ENCODE assay signal across 19 mouse cellular contexts in the genomic region with DNA sequence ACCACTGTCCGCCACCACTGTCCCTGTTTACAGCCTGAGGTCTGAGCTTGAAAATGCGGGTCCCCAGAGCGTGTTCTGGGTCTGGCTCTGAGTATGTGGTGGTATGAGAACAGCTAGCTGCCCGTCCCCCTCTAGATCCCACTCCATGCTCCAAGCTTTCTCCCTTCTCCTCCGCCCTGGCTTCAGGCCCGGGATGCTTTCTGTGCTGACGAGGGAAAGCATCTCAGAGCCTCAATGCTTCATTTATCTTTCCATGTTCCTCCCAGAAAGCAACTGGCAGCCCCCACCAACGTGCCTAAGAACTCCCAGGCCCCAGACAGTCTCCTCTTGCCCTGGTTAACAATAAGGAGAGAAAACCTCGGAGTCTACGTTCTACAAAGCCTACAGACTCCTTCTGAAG.
DNase-seq lines count a peak whose midpoint lies in the region; ATAC-seq and TF ChIP-seq lines count a peak whose summit lies in the region.
"Had no signal": no experiment of that assay in that cellular context is flagged by ENCODE, and none has a peak within 500 bp of the region (broad histone marks: within the 10 kb centered on the region; RNA-seq: fewer than 3 reads in every experiment).

No protein-coding gene starts in this region.

- no peak overlapping the region for H3K4me2 ChIP-seq in hindbrain, embryonic 13.5 days
- H3K4me2 ChIP-seq in hindbrain, embryonic 11.5 days (replicated peaks; ENCODE audit: low read depth, low read length): no peak overlapping the region
- H3K4me2 ChIP-seq: heart, embryonic 13.5 days; hindbrain, embryonic 15.5 days had no signal

- intact Hi-C loops in left cerebral cortex, adult 2 months (cut with DNase I): no loop called here
- intact Hi-C loops in left cerebral cortex, postnatal 4 days (cut with DNase I): no loop called here

- H3K27me3 ChIP-seq in cerebellum, adult 2 months (ENCODE audit: control insufficient read depth, insufficient read depth, low read length): no peaks in the 10 kb centered on the region
- no peaks in the 10 kb centered on the region for H3K27me3 ChIP-seq in hindbrain, embryonic 13.5 days
- no peaks in the 10 kb centered on the region for H3K27me3 ChIP-seq in hindbrain, embryonic 11.5 days (ENCODE audit: control insufficient read depth, insufficient read depth, low read length)
- H3K27me3 ChIP-seq: heart, embryonic 13.5 days; hindbrain, embryonic 15.5 days had no signal

- no peak overlapping the region for H3K9ac ChIP-seq in hindbrain, embryonic 13.5 days
- H3K9ac ChIP-seq in hindbrain, embryonic 11.5 days (ENCODE audit: low read depth, low read length): no peak overlapping the region
- H3K9ac ChIP-seq: heart, embryonic 13.5 days; hindbrain, embryonic 15.5 days had no signal

- no peak for TF ChIP-seq POLR2A in cerebellum, adult 2 months (IDR thresholded peaks at IDR 0.05; ENCODE audit: borderline replicate concordance, insufficient read depth, low read length)

- ATAC-seq in hindbrain, embryonic 13.5 days (ENCODE audit: low FRiP score): no peak
- ATAC-seq in hindbrain, embryonic 11.5 days (ENCODE audit: low FRiP score): no peak
- ATAC-seq: CD4-positive, CD25-positive, alpha-beta regulatory T cell, adult 4 months; forebrain, embryonic 16.5 days had no signal

- H3K36me3 ChIP-seq in hindbrain, embryonic 13.5 days: no peaks in the 10 kb centered on the region
- H3K36me3 ChIP-seq in hindbrain, embryonic 11.5 days (ENCODE audit: control insufficient read depth, insufficient read depth, low read length): no peaks in the 10 kb centered on the region
- H3K36me3 ChIP-seq: embryonic facial prominence, embryonic 10.5 days; heart, embryonic 13.5 days; hindbrain, embryonic 15.5 days had no signal

- H3K27ac ChIP-seq in cerebellum, adult 2 months (ENCODE audit: insufficient read depth, low read length): peak overlapping the region; percentile 28; the same call in 1 of the 2 replicates
- peak overlapping the region; percentile 23; the same call in 1 of the 2 replicates for H3K27ac ChIP-seq in hindbrain, embryonic 13.5 days
- H3K27ac ChIP-seq in hindbrain, embryonic 11.5 days (ENCODE audit: low read depth, low read length): no peak overlapping the region
- H3K27ac ChIP-seq in left cerebral cortex, adult 2 months: peak overlapping the region; percentile 55
- H3K27ac ChIP-seq: embryonic facial prominence, embryonic 10.5 days; heart, embryonic 13.5 days; hindbrain, embryonic 15.5 days had no signal

- TF ChIP-seq CTCF in cerebellum, adult 2 months (IDR thresholded peaks at IDR 0.05; ENCODE audit: borderline replicate concordance, insufficient read depth, low read depth, low read length): no peak
- TF ChIP-seq CTCF in left cerebral cortex, adult 2 months (IDR thresholded peaks at IDR 0.05): no peak

- no peaks in the 10 kb centered on the region for H3K9me3 ChIP-seq in hindbrain, embryonic 13.5 days
- no peaks in the 10 kb centered on the region for H3K9me3 ChIP-seq in hindbrain, embryonic 11.5 days (ENCODE audit: control insufficient read depth, low read length)
- H3K9me3 ChIP-seq: embryonic facial prominence, embryonic 10.5 days; heart, embryonic 13.5 days; hindbrain, embryonic 15.5 days had no signal

- 81% methylated on average over 10 of the region's 10 CpGs for WGBS in cerebellum, adult 2 months
- 86% methylated on average over 10 of the region's 10 CpGs for WGBS in hindbrain, embryonic 13.5 days
- WGBS in hindbrain, embryonic 11.5 days: 91% methylated on average over 10 of the region's 10 CpGs

- H3K4me1 ChIP-seq in cerebellum, adult 2 months (ENCODE audit: control insufficient read depth, insufficient read depth, low read length): peaks cover 65% of the 10 kb centered on the region
- peaks cover 48% of the 10 kb centered on the region for H3K4me1 ChIP-seq in hindbrain, embryonic 13.5 days (replicated peaks)
- H3K4me1 ChIP-seq in hindbrain, embryonic 11.5 days (replicated peaks; ENCODE audit: control insufficient read depth, insufficient read depth, low read length): peaks cover 5% of the 10 kb centered on the region

- no peak for DNase-seq in cerebellum, adult 2 months
- no peak for DNase-seq in cerebellum, adult 9-11 months
- DNase-seq in hindbrain, embryonic 11.5 days (ENCODE audit: low spot score): no peak
- no peak for DNase-seq in left cerebral cortex, adult 2 months (ENCODE audit: extremely low spot score in 1 of 2, low spot score in 2 of 2)
- no peak for DNase-seq in left cerebral cortex, postnatal 4 days
- no peak for DNase-seq in ovary, postnatal 14 days (ENCODE audit: low spot score)
- DNase-seq: adrenal gland, postnatal 10 days; B cell, adult 2 months; cerebellum, adult 11-12 months; gastrocnemius, postnatal 36 days; heart, adult 11 months; heart, postnatal 36 days; kidney, adult 11 months had no signal

- H3K4me3 ChIP-seq in cerebellum, adult 2 months (replicated peaks; ENCODE audit: insufficient read depth, low read depth, low read length): no peak overlapping the region
- no peak overlapping the region for H3K4me3 ChIP-seq in hindbrain, embryonic 13.5 days
- no peak overlapping the region for H3K4me3 ChIP-seq in hindbrain, embryonic 11.5 days (ENCODE audit: low read depth, low read length)
- H3K4me3 ChIP-seq in left cerebral cortex, adult 2 months: no peak overlapping the region
- H3K4me3 ChIP-seq: embryonic facial prominence, embryonic 10.5 days; heart, embryonic 13.5 days; hindbrain, embryonic 15.5 days had no signal
